Mouse (Mus musculus): ENCODE results near the gene Abhd18. TPM values are rescaled to one million over a fixed set of nuclear protein-coding genes. Genes with fewer than 3 reads are reported as not detected.
A peak's percentile ranks its signal among the peaks of the same experiment; 100 is the strongest.

Gene Abhd18
- total RNA-seq, 2 experiments from 2014 or later: 66.7 to 77.1 TPM

GRCm38 (mm10) chr3:40950601-40951201, 103.9 kb downstream of the Abhd18 start:
- DNase-seq: peak; percentile 72 to 77

GRCm38 (mm10) chr3:40951365-40951764, 104.6 kb downstream of the Abhd18 start:
- DNase-seq: peak; percentile 4 to 43

- DNase-seq: peak in 1 of 2 experiments; percentile 13
These were observed 105.8 kb downstream of the Abhd18 start for GRCm38 (mm10) chr3:40952606-40953005.

GRCm38 (mm10) chr3:40954792-40955191, 108.0 kb downstream of the Abhd18 start:
- DNase-seq: no peak

GRCm38 (mm10) chr3:40958831-40959230, 112.1 kb downstream of the Abhd18 start:
- no peak for DNase-seq

GRCm38 (mm10) chr3:40980758-40981157, 134.0 kb downstream of the Abhd18 start:
- DNase-seq: no peak

- no peak for DNase-seq
These were observed 140.8 kb downstream of the Abhd18 start for GRCm38 (mm10) chr3:40987539-40987938.

Other genes with a start within 250 kb of the Abhd18 start
- under 1 TPM in 1 of 2 experiments, not detected in 1; 0.13 TPM for gene Slc25a31, start 138.1 kb upstream of the Abhd18 start, total RNA-seq (2021)
- 10 to 100 TPM; 56.5 to 63.3 TPM for gene Hspa4l, start 102.5 kb upstream of the Abhd18 start, total RNA-seq (2021)
- gene Plk4, start 47.0 kb upstream of the Abhd18 start, total RNA-seq (2021): 1 to 10 TPM in 1 of 2 experiments, under 1 TPM in 1; 0.84 to 2.5 TPM
- 10 to 100 TPM; 19.7 to 21.7 TPM for gene Mfsd8, start 84 bp upstream of the Abhd18 start, total RNA-seq (2021)
- gene 1700034I23Rik, start 55.6 kb downstream of the Abhd18 start, total RNA-seq (2021): under 1 TPM; 0.12 to 0.28 TPM
- gene Larp1b, start 102.9 kb downstream of the Abhd18 start, total RNA-seq (2021): 10 to 100 TPM; 62.0 to 64.2 TPM
- 10 to 100 TPM; 32.7 to 37.6 TPM for gene Pgrmc2, start 236.1 kb downstream of the Abhd18 start, total RNA-seq (2021)

Measured in heart, adult 18-20 months (tissue).